Mouse (Mus musculus) embryonic fibroblast, embryonic 13.5 days (primary cell): ENCODE data around the gene Lmod3.

Experiments
- CTCF ChIP-seq: IDR thresholded peaks from 2 replicates; pipeline ENCODE4 v1.5.1; 2011; ENCODE audit warnings: mild to moderate bottlenecking, control low read depth, low read length, moderate library complexity, borderline replicate concordance; ENCODE audit not compliant: insufficient read depth
- POLR2A ChIP-seq: IDR thresholded peaks from 2 replicates; pipeline ENCODE4 v1.6.1; 2011; ENCODE audit warnings: low read depth, mild to moderate bottlenecking, control low read depth, low read length, moderate library complexity

DNA sequence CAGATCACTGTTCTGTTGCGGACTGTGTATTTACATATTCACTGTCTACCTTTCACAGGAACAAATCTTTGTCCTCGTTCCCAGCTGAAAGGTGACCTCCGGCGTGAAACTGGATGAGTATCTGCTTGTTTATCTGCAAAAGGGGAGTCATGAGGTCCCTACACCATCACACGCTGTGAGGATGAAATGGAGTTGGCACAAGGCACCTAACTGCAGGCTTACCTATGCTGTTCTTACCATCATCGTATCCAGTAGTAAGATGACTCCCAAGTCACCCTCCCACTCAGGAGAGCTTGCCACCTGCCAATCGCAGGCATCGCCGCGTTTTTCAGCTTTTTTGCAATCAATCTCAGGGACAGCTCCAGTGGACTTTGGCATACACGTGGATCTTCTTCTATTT lies 17.0 kb upstream of the Lmod3 start:
- no peak for TF ChIP-seq CTCF
- TF ChIP-seq POLR2A: no peak
